Mouse (Mus musculus): ENCODE results near the gene Cog5. TPM values are rescaled to one million over a fixed set of nuclear protein-coding genes. Genes with fewer than 3 reads are reported as not detected.
A peak's percentile ranks its signal among the peaks of the same experiment; 100 is the strongest.

Cog5 gene
- polyA plus RNA-seq, 1 experiment from 2014 or later, result 31.3 TPM

DNA sequence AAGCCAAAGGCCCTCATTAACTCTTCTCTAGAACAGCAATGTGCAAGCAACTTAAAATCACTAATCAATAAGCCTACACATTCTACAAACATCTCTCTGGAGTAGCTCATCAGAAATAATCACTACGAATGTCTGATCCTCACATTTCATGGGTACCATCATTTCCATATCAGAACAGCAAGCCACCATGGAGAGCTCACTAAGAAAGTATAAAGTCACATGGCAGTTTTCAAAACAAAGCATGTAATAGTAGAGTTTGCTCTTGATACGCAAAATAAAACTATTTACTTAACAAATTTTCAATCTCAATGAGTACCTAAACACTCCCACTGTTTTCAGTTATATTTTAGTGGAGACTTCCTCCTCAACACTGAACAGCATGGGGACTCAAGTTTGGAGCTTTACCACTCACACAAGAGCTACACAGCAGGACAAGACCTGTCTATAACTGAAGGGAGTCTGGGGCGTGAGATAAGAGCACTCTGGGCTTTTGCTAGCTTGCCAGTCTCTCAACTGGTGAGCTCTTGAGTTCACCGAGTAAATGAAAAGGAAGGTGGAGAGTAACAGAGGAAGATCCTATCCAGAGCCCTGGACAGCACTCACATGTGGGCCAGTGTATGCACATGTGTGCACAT lies 288.5 kb downstream of the Cog5 start:
- no peak for ATAC-seq (ENCODE audit: insufficient read depth, low FRiP score)

DNA sequence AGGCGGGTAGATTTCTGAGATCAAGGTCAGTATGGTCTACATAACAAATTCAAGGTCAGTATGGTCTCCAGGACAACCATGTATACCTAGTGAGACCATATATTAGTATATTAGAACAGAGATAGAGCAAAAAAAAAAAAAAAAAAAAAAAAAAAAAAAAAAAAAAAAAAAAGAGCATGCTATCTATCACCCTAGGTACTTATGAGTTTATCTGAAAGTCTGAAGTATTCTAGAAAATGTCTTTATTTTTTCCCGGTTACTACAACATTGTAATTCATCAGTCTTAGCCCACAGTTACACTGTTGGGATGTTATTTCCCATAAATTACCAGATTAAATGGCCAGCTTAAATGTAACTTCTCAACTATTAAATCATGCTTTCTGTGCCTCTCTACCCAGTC lies 289.7 kb downstream of the Cog5 start:
- H3K4me1 ChIP-seq (ENCODE audit: control insufficient read depth, insufficient read depth, low read length), result peaks cover 2% of the 10 kb centered on the region; the same call in 1 of the 2 replicates
- H3K4me3 ChIP-seq (replicated peaks; ENCODE audit: low read length), result no peak overlapping the region
- no peak overlapping the region for H3K4me2 ChIP-seq (ENCODE audit: low read depth, low read length)
- ATAC-seq (ENCODE audit: insufficient read depth, low FRiP score), result no peak
- no peak overlapping the region for H3K9ac ChIP-seq (ENCODE audit: low read length)
- 80% methylated on average over 2 of the region's 2 CpGs for WGBS
- no peaks in the 10 kb centered on the region for H3K27me3 ChIP-seq (ENCODE audit: control insufficient read depth, insufficient read depth, low read length)
- no peak overlapping the region for H3K27ac ChIP-seq (ENCODE audit: low read length)
- peaks cover 20% of the 10 kb centered on the region for H3K36me3 ChIP-seq (ENCODE audit: control insufficient read depth, insufficient read depth, low read length)
- H3K9me3 ChIP-seq (replicated peaks; ENCODE audit: control insufficient read depth, low read length), result no peaks in the 10 kb centered on the region

More for the DNA sequence above, 288.5 kb downstream of the Cog5 start:
- H3K27ac ChIP-seq (ENCODE audit: low read length), result no peak overlapping the region
- H3K4me2 ChIP-seq (ENCODE audit: low read depth, low read length), result no peak overlapping the region
- WGBS, result 89% methylated on average over 4 of the region's 4 CpGs
- H3K27me3 ChIP-seq (ENCODE audit: control insufficient read depth, insufficient read depth, low read length), result no peaks in the 10 kb centered on the region
- no peaks in the 10 kb centered on the region for H3K9me3 ChIP-seq (replicated peaks; ENCODE audit: control insufficient read depth, low read length)
- H3K4me3 ChIP-seq (replicated peaks; ENCODE audit: low read length), result no peak overlapping the region
- H3K4me1 ChIP-seq (ENCODE audit: control insufficient read depth, insufficient read depth, low read length), result peaks cover 1% of the 10 kb centered on the region; the same call in 1 of the 2 replicates
- no peak overlapping the region for H3K9ac ChIP-seq (ENCODE audit: low read length)
- peaks cover 24% of the 10 kb centered on the region for H3K36me3 ChIP-seq (ENCODE audit: control insufficient read depth, insufficient read depth, low read length)

DNA sequence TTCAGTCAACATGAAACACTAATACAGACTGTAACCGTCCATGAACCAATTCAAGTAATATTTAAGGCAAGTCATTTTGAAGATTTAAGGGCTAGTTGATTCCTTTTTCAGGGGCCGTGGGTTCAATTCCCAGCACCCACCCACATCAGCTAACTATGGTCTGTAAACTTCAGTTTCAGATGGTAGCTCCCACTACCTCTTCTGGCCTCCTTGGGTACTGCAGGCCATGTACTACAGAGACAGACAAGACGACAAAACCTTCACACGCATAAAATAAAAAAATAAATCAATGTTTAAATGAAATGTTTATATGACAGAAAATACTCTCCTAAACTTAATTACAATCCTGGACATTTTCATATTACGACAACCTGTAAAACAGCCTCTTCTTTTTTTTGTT lies 292.8 kb downstream of the Cog5 start:
- Histone ChIP-seq H3K9ac (ENCODE audit: low read length) (no peak overlapping the region), H3K27me3 (ENCODE audit: control insufficient read depth, insufficient read depth, low read length) (no peaks in the 10 kb centered on the region), H3K4me1 (ENCODE audit: control insufficient read depth, insufficient read depth, low read length) (peaks cover 7% of the 10 kb centered on the region), H3K9me3 (replicated peaks; ENCODE audit: control insufficient read depth, low read length) (no peaks in the 10 kb centered on the region), H3K4me3 (replicated peaks; ENCODE audit: low read length) (no peak overlapping the region), H3K4me2 (ENCODE audit: low read depth, low read length) (no peak overlapping the region), H3K36me3 (ENCODE audit: control insufficient read depth, insufficient read depth, low read length) (peaks cover 15% of the 10 kb centered on the region), H3K27ac (ENCODE audit: low read length) (no peak overlapping the region)
- no peak for ATAC-seq (ENCODE audit: insufficient read depth, low FRiP score)
- 85% methylated on average over 5 of the region's 5 CpGs for WGBS

DNA sequence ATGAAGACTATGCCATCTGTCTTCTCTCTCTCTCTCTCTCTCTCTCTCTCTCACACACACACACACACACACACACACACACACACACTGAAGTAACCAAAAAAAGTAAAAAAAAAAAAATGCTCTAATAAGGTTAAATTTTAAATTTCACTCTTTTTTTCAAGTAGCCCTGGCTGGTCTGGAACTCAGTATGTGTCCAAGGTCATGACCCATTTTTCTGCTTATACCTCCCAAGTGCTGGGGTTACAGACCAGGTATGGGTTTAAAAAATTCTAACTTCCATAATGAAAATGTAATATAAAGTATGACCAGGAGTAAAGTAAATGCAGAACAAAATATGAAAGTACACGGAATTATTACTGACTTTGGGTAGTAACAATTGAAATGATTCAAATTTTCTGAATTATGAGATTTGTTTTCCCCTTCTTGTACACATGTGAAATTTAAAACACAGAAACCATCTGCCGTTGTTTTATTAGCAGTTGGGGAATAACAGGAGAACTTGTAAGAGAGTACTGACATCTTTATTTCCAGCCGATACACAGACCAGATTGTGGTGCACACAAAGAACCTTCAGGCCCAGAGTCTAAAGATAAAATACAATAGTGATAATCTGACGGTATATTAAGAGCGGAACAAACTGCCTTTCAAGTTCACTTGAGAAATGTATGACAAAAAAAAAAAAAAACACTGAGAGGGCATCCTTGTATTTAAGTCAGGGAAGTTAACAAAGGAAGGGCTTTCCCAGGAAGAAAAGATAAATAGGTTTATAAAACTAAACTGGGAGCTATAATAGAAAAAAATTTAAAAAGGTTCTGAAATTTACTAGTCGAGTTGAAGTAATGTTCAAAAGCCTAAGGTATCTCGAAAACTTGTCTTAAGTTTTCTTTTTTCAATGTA lies 293.7 kb downstream of the Cog5 start:
- Histone ChIP-seq H3K36me3 (ENCODE audit: control insufficient read depth, insufficient read depth, low read length) (peaks cover 6% of the 10 kb centered on the region; the same call in 1 of the 2 replicates), H3K9ac (ENCODE audit: low read length) (peak overlapping the region; percentile 96), H3K9me3 (replicated peaks; ENCODE audit: control insufficient read depth, low read length) (no peaks in the 10 kb centered on the region), H3K4me3 (replicated peaks; ENCODE audit: low read length) (peak overlapping the region; percentile 87), H3K27ac (ENCODE audit: low read length) (peak overlapping the region; percentile 99; the same call in 1 of the 2 replicates), H3K27me3 (ENCODE audit: control insufficient read depth, insufficient read depth, low read length) (no peaks in the 10 kb centered on the region), H3K4me1 (ENCODE audit: control insufficient read depth, insufficient read depth, low read length) (peaks cover 7% of the 10 kb centered on the region), H3K4me2 (ENCODE audit: low read depth, low read length) (peak overlapping the region; percentile 65)
- WGBS, result 22% methylated on average over 7 of the region's 7 CpGs
- ATAC-seq (ENCODE audit: insufficient read depth, low FRiP score), result no peak

DNA sequence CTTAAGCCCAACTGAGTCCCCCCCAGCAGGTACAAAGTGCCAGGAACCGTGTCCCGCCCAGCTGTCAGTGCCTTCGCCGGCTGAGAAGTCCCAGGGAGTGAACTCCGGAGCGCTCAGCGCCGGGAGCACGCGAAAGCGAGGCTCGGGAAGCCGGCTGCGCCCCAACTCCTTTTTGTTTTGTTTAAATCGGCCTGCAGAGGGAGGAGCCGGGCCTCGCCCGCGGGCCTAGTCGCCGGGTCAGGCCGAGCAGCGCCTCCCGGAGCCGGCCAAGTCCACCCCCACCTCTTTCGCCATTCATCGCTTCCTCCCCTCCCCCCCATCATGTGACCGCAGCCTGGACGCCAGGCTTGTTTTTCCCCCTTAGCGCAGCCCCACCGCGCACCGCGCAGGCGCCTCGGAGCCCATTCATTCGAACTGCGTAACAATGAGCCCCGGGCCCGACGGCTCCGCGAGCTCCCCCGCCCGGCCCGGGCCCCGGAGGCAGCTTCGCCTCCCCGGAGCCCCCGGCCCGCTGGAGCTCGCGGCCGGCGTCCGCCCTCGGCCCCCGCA lies 294.6 kb downstream of the Cog5 start:
- peaks cover 7% of the 10 kb centered on the region for H3K4me1 ChIP-seq (ENCODE audit: control insufficient read depth, insufficient read depth, low read length)
- peak overlapping the region; percentile 65 for H3K4me2 ChIP-seq (ENCODE audit: low read depth, low read length)
- H3K4me3 ChIP-seq (replicated peaks; ENCODE audit: low read length), result peak overlapping the region; percentile 87
- H3K9ac ChIP-seq (ENCODE audit: low read length), result peak overlapping the region; percentile 96
- no peaks in the 10 kb centered on the region for H3K9me3 ChIP-seq (replicated peaks; ENCODE audit: control insufficient read depth, low read length)
- H3K27me3 ChIP-seq (ENCODE audit: control insufficient read depth, insufficient read depth, low read length), result no peaks in the 10 kb centered on the region
- H3K36me3 ChIP-seq (ENCODE audit: control insufficient read depth, insufficient read depth, low read length), result no peaks in the 10 kb centered on the region
- ATAC-seq (ENCODE audit: insufficient read depth, low FRiP score), result peak; percentile 80
- WGBS, result under 1% methylated on average over 57 of the region's 58 CpGs
- H3K27ac ChIP-seq (ENCODE audit: low read length), result peak overlapping the region; percentile 99

DNA sequence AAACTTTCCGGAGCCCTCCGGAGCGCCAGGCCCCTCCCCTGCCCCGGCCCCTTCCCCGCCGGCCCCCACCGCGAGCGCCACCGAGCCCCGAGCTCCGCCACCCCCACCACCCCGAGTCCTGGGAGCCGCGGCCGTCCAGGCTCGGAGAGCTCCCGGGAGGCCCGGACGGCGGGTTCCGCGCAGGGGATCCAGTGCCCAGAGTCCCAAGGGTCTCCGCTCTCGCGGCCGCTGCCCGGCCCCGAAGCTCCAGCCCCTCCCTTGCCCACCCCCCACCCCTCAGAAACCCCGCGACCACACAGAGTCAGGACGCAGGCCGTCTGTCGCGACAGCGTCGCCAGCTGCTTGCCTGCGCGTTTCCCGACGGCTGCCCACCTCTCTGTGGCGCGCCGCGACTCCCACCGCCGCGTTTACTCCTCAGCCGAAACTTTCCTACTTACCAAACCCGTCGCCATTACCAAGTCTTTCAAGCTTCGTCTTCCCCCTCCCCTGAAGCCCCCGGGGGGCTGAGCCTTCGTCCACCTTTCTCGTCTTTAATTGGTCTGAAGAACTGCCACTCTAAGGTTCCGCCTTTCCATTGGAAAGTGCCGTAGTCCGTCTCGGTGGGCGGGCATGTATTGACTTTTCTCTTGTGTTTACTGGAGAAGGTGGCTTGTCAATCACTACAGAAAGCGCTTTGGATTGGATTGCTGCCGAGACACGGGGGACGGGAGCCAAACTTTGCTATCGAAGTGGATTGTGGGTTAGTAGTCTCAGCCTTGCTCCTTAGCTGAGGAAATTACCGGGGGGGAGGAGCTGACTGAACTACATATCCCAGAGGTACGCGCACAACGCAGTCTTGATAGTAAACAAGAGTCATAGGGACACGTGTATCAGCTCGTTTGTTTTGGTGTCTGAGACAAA lies 295.3 kb downstream of the Cog5 start, which contains the start of gene Hbp1:
Gene Hbp1, minus strand, starts transcription at position 777 of the 900 bp plus-strand sequence.
- 1% methylated on average over 63 of the region's 71 CpGs for WGBS
- H3K4me2 ChIP-seq (ENCODE audit: low read depth, low read length), result peak within 1 kb of the TSS; percentile 75
- no peaks in the 10 kb centered on the region for H3K27me3 ChIP-seq (ENCODE audit: control insufficient read depth, insufficient read depth, low read length)
- ATAC-seq (ENCODE audit: insufficient read depth, low FRiP score), result peak; percentile 96
- peak within 1 kb of the TSS; percentile 87 for H3K4me3 ChIP-seq (replicated peaks; ENCODE audit: low read length)
- H3K36me3 ChIP-seq (ENCODE audit: control insufficient read depth, insufficient read depth, low read length), result no peaks in the 10 kb centered on the region
- H3K27ac ChIP-seq (ENCODE audit: low read length), result peak within 1 kb of the TSS; percentile 99
- no peaks in the 10 kb centered on the region for H3K9me3 ChIP-seq (replicated peaks; ENCODE audit: control insufficient read depth, low read length)
- peaks cover 7% of the 10 kb centered on the region for H3K4me1 ChIP-seq (ENCODE audit: control insufficient read depth, insufficient read depth, low read length)
- peak within 1 kb of the TSS; percentile 96 for H3K9ac ChIP-seq (ENCODE audit: low read length)

DNA sequence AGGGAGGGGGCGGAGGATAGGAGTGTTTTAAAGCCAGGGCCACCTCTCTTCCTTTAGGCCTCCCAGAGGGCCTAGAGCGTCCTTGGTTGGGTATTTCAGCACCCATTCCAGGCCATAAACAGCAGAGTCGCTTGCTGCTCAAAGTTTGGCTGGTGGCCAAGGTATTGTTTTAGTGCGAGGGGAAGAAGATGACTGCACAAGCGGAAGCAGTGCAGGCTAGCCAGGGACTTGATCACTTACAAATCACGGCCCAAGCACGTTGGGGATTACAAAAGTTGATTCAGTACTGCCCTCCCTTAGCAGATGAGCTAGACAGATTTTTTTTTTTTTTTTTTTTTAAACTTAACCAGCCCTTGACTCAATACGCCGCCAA lies 296.0 kb downstream of the Cog5 start:
- Histone ChIP-seq H3K9me3 (replicated peaks; ENCODE audit: control insufficient read depth, low read length) (no peaks in the 10 kb centered on the region), H3K4me3 (replicated peaks; ENCODE audit: low read length) (peak overlapping the region; percentile 52), H3K27ac (ENCODE audit: low read length) (peak overlapping the region; percentile 87), H3K27me3 (ENCODE audit: control insufficient read depth, insufficient read depth, low read length) (no peaks in the 10 kb centered on the region), H3K36me3 (ENCODE audit: control insufficient read depth, insufficient read depth, low read length) (no peaks in the 10 kb centered on the region), H3K9ac (ENCODE audit: low read length) (peak overlapping the region; percentile 64), H3K4me2 (ENCODE audit: low read depth, low read length) (peak overlapping the region; percentile 75), H3K4me1 (ENCODE audit: control insufficient read depth, insufficient read depth, low read length) (peaks cover 7% of the 10 kb centered on the region)
- ATAC-seq (ENCODE audit: insufficient read depth, low FRiP score), result no peak
- WGBS, result 3% methylated on average over 9 of the region's 9 CpGs

DNA sequence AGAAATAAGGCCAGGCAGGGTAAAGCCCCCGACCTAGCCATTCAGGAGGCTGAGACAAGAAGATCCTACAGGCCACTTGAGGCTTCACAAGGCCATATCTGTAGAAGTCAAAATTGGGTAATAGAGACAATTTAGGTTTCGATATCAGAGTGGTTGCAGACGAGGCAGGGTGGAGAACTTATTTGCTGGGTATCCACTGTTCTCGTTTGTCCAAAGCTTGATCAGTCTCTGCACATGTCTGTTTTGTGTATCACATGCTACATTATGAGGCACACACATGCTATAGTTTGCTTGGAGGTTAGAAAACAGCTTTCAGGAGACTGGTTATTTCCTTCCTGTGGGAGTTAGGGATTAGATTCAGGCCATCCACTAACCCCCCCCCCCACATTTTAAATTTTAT lies 301.2 kb downstream of the Cog5 start:
- H3K4me1 ChIP-seq (ENCODE audit: control insufficient read depth, insufficient read depth, low read length), result peaks cover 5% of the 10 kb centered on the region
- H3K36me3 ChIP-seq (ENCODE audit: control insufficient read depth, insufficient read depth, low read length), result no peaks in the 10 kb centered on the region
- H3K27me3 ChIP-seq (ENCODE audit: control insufficient read depth, insufficient read depth, low read length), result no peaks in the 10 kb centered on the region
- no peak overlapping the region for H3K4me2 ChIP-seq (ENCODE audit: low read depth, low read length)
- H3K9ac ChIP-seq (ENCODE audit: low read length), result no peak overlapping the region
- no peak overlapping the region for H3K4me3 ChIP-seq (replicated peaks; ENCODE audit: low read length)
- no peaks in the 10 kb centered on the region for H3K9me3 ChIP-seq (replicated peaks; ENCODE audit: control insufficient read depth, low read length)
- no peak for ATAC-seq (ENCODE audit: insufficient read depth, low FRiP score)
- 86% methylated on average over 4 of the region's 4 CpGs for WGBS
- H3K27ac ChIP-seq (ENCODE audit: low read length), result no peak overlapping the region

Data from stomach, embryonic 16.5 days (tissue).